Mouse (Mus musculus) CH12F3 (cell line): ENCODE results near the gene Ldah.

Experiments used
- in situ Hi-C: fragments of 300-500 bp; cut with MboI; formaldehyde crosslinking; loops from 2 replicates; pipeline ENCODE4 v1.14.3; 2020; ENCODE audit warnings: low sequenced_read_pairs

Gene Ldah

DNA sequence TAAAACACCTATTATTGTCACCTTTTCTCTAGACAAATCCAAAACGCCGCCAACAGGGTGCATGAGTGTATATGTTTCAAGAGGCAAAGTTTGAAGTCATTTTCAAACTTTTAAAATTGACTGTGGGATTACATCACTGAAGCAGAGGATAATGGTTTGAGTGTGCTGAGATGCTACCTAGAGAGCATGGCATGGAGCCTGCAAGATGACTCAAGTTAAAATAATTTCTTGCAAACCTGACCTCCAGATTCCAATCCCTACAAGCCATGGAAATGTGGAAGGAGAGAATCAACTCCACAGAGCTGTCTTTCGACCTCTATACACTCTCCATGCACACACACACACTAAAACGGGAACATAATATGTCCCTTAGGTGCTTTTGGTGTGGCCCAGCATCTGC, 104.4 kb downstream of the Ldah start:
- in situ Hi-C loops = no loop called here

DNA sequence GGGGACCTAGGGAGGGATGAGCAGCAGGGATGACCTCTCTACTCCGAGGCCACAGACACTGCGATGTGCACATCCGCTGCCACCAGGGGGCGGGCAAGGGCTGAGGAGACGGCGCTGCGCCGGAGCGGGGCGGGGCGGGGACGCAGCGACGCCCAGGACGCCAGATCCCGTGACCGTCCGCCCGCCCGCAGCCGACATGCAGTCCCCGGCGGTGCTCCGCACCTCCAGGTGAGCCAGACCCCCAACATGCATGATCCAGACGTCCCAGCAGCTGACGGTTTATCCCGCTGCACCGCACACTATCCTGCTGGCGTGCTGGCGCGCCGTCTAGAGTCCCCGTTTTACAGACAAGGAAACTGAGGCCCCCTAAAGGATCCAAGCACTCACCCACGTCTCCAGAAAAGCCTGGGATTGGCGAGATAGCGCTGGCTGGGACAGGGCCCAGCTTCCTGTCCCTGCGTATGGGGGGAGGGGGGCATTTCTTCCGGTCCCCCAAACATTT, 105.4 kb downstream of the Ldah start, which contains the start of gene Hs1bp3:
TSS of gene Hs1bp3 (plus strand) at position 163 of the 502 bp plus-strand sequence.
- in situ Hi-C loops = no loop called here

DNA sequence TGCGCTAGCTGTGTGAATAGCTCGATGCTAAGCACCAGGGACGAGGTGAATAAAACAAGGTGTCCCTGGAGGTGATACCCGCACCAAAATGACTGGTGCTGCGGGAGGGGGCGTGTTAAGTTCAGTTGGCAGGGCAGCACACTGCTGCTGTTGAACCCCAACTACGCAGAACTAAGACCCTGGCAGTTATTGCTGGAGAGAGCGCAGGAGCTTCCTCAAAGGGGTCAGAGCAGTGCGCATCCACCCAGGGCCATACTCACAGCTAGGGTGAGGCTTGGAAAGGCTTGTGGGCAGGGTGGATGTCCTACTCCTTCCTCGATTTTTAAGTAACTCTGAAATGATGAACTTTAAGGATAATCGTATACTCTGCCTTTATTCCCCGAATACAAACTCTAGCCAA, 105.9 kb downstream of the Ldah start:
- in situ Hi-C loops = no loop called here

DNA sequence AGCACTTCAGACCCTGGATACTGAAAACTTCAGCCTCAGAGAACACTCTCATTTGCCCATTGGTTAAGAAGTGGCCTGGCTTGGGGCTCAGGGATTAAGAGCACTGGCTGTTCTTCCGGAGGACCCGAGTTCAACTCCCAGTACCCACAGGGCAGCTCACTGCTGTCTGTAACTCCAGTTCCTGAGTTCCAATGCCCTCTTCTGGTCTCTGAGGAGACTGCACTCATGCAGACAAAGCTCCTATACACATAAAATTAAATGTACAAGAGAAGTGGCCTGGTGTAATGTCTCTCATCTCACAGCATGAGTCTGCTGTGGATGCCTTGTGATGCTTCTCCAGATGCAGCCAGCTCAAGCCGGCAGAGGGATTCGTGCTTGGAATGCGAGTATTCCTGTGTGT, 108.6 kb downstream of the Ldah start:
- in situ Hi-C loops = no loop called here

DNA sequence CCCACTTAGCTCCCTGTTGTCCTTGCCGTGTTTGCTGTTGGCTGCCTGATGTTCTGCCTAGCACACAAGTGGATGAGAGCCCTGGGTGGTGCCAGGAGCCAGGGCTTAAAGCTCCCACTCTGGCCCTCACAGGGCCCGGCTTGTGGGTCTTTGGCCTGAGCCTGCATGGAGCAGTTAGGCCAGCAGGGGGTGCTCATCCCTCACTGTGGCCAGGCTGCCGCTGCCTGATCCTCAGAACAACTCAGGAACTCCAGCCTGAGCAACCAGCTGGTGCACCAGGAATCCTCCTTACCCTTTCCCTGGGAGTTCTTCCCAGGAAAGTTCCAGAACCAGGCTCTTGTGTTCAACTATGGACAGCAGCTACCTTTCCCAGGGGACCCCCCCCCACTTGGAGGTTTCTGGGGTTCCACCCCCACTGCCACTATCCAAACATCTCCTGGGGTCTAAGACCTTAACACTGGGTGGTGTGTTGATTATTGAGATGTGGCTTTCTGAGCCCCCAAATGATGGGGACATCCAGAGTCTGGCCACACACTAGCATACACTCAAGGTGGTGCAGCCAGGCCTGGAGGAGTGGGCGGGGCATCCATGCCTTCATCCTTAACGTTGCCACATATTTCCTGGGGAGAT, 112.3 kb downstream of the Ldah start:
- in situ Hi-C loops = loop anchor here (5.0 kb wide), 1 partner anchor 187 kb away; no protein-coding TSS in a partner anchor

DNA sequence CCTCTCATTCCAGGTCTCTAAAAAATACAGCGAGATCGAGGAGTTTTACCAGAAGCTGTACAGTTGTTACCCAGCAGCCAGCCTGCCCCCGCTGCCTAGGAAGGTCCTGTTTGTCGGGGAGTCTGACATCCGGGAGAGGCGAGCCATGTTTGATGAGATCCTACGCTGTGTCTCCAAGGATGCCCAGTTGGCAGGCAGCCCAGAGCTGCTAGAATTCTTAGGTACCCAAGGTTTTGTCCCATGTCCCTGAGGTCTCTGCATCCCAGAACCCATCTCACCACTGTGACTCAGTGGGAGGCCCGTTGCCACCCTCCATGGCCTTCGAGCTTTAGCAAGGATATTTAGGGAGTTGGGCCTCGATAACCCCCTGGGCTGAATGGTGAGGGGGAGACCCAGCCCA, 113.6 kb downstream of the Ldah start:
- in situ Hi-C loops = loop anchor here (5.0 kb wide), 1 partner anchor 186 kb away; no protein-coding TSS in a partner anchor

DNA sequence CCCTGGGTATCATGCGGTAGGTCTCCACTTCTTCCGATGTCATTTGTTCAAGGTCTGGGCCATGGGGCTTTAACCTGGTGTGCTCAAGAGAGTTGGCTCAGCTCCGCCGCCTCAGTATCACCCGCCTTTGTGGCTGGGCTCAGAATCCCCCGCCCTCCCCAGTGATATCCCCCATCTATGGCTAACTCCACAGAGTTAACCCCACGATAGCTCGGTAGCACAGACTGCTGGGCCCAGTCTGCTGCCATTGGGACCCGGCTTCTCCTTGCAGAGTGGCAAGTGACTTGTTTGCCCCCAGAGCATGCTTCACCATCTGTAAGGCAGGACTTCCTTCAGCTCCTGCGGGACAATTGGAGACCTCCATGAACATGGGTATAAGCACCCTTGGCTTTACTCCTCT, 116.2 kb downstream of the Ldah start:
- in situ Hi-C loops = loop anchor here (5.0 kb wide), 1 partner anchor 183 kb away; no protein-coding TSS in a partner anchor

DNA sequence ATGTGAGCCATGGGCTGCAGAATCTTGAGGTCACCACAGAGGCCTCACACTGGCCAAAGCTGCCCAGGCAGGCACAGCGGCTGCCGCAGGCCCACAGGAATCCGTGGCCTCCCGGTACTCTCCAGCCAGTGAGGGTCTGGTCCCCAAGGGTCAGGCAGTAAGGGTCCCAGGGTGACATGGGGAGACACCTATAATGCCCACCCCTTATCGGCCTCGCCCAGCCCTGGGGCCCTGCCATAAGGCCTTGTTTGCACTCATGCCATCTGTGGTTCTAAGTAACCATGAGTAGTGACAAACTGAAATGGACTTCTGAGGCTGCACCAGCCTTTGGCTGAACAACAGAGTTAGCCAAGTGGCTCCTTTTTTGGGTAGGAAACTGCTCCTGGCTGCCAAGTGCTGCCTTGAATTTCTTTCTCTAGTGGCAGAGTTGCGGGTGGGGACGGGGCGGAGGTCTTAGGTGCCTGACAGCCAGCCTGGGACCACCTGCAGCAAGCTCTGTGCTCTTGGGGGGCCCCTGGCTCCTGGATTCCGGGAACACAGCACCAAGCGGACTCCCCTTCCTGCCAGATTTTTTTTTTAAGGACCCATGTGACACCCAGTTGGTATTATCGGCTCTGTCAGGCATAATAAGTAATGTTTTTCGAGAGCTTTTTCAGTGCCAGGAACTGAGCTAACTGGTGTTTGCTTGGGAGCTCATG, 117.5 kb downstream of the Ldah start:
- in situ Hi-C loops = loop anchor here (25.0 kb wide), 1 partner anchor 687 kb away; no protein-coding TSS in a partner anchor

DNA sequence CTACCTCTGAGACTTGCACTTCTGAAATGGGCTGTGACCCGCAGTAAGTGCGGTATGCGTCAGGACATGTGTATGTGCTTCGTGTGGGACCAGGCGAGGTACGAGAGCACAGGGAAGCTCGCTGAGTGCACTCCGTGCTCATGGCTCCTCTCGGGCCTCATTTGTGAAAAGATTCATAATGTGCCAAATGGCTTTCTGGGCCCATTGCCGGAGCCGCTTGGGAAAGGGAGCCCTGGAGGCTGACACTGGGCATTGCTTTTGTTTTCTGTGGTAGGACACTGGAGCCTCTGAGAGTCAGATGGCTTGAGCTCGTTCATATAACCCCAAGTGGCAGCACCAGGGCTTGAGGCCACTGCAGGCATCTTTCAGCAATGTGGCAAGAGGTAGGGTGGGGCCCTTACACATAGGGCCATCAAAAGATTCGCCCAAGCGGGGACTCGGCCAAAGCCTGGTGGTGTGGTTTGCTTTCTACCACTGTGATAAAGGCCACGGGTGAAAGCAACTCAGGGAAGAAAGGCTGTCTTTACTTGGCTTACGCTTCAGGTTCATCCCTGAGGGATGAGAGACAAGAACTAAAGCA, 118.1 kb downstream of the Ldah start:
- in situ Hi-C loops = loop anchor here (25.0 kb wide), 1 partner anchor 686 kb away; no protein-coding TSS in a partner anchor

DNA sequence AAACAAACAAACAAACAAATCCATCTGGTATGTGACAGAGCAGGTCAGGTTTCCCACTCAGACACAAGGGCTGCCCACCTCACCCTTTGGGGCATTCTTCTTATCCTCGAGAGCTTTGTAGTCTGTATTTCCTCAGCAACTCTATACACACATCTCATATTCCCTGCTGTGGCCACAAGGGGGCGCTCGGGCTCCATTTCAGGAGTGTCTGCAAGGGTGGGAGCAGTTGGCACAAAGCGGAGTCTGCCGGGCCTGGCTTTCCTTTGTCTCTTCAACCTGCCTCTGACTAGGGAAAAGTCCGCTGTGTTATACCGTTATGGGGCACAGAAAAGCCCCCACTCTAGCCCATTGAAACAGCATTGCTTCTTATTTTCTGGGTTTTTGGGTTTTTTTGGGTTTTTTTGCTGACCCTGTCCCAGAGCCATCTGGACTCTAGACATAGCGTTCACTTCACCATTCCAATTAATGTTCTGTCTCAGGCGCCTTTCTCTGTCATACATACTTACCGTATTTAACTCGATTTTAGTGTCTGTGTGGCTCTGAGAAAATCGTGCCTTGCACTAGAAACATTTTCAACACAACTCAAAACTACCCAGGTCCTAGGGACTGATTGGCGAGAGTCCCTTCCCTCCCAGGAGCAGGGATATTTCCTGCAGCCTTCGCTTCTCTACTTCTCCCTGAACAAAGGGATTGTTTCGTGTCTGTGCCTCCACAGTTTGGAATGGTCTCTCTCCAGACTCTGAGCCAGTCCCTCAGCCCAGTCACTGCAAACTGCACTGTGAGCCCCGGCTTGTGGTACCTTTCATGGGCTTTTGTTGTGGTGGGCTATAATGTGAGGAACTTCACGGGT, 119.1 kb downstream of the Ldah start:
- in situ Hi-C loops = loop anchor here (25.0 kb wide), 1 partner anchor 685 kb away; no protein-coding TSS in a partner anchor

DNA sequence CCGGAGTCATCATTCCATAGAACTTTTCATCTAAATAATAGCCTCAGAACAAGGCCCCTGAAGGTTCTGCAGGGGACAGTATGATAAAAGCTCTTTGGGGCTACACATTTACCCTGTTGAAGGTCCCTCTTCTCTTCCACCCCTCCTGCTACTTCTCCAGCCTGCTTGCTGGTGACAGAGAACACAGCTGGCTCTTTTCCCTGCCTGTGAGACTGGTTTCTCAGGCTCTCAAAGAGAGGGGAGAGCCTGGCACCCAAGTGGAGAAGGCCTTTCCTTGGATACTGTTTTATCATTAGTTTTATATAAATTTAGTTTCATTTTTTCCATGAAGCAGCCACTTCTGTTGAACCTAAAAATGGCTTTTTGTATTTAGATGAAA, 119.8 kb downstream of the Ldah start:
- in situ Hi-C loops = loop anchor here (25.0 kb wide), 1 partner anchor 685 kb away; no protein-coding TSS in a partner anchor

DNA sequence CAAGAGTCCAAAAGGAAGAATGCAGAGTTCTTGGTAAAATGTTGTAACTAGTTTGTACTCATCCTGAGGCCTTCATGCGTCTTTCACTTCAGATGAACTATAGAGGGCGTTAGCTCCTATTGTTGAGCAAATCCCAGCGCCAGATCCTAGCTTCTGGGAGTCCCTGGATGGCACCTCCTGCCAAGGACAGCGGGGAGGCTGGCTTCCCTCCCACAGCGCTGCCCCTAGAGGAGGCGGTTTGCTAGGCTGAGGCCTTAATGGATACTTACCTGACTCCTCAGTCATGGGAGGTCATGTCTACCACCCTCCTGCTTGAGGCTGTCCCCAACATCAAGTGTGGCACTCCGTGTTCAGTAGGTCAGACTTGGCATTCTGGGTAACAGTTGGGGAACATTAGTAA, 121.3 kb downstream of the Ldah start:
- in situ Hi-C loops = loop anchor here (25.0 kb wide), 1 partner anchor 683 kb away; no protein-coding TSS in a partner anchor

DNA sequence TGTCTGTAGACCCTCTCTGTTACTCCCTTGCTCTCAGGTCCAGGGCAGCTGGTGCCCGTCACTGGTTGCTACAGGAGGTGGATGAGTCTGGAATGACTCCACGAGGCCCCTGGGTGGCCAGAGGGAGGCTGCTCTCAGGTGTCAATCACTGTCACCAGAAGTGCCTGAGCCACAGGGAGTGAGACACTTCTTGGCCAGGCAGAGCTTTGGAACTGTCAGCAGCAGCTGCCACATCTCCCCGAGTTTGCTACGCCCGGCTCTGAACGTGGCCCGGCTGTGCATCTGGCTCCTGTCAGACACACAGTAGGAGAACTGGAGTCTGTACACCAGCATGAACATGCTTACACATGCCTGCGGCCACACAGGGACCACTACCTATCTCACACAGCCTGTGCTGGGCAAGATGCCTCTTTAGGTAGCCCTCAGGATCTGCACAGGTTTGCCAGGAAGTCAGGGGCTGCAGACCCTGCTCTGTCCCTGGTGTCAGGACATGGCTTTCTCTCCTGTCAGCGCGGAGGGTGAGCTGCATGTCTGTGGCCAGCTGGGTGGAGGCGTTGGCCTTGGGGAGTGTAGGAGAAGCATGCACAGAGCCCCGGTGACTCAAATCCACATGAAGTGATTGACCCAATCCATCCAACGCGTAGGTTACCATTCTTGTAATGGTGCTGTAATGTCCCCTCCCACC, 123.7 kb downstream of the Ldah start:
- in situ Hi-C loops = loop anchor here (25.0 kb wide), 1 partner anchor 681 kb away; no protein-coding TSS in a partner anchor

DNA sequence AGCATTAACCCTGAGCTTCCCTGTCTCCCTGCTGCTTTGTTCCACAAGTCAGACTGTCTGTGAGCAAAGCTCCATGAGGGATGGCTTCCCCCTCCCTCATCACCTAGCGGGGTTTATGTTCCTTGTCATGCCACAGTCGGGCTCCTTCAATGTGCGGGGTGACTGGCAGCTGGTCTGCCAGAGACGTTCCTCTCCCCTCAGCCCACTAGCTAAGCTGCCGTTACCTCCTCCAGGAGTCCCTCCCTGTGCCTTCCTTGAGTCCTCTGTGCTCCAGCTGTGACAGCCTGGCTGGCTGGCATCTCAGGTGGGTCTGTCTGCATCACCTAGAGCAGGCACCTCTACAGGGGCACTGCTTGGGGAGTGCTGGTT, 124.3 kb downstream of the Ldah start:
- in situ Hi-C loops = loop anchor here (25.0 kb wide), 1 partner anchor 680 kb away; no protein-coding TSS in a partner anchor

DNA sequence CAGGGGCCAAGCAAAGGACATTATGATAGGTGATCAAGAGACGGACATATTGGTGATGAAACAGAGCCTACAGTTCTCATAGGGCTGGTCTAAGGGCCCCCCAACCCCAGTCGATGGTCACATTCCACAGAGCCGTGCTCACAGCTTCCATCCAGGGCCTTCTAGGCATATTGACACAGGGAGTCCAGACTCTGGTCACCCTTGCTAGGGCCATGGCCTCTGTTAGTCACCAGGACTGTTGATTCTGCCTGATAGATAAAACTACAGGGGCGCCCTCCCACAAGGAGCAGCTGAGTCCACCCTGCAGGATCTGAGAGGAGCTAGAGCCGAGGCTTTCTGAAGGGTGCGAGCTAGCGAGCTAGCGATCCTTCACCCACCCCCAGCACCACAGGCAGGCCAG, 125.7 kb downstream of the Ldah start:
- in situ Hi-C loops = loop anchor here (25.0 kb wide), 1 partner anchor 679 kb away; no protein-coding TSS in a partner anchor

DNA sequence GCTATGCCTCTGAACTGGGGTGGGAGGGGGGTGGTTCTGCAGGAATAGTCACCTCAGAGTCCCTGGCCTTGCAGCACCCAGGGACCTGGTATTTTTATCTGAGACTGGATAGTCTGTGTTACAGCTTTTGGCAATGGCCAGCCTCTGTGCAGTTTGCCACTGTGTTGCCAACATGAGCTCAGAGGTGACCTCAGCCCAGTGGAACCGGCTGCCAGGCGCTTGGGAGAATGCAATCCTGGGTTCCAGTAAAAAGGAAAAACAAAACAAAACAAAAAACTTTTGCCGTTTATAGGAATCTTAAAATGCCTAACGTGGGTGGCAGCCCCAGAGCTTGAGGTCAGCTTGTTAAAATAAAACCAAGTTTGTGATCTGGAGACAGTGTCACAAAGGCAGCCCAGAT, 126.4 kb downstream of the Ldah start:
- in situ Hi-C loops = loop anchor here (25.0 kb wide), 1 partner anchor 678 kb away; no protein-coding TSS in a partner anchor
